Mouse (Mus musculus) C2C12 (cell line): ENCODE results near the gene Treml1. TPM values are rescaled to one million over a fixed set of nuclear protein-coding genes. Genes with fewer than 3 reads are reported as not detected.

ENCODE experiments used
- H3K27me3 ChIP-seq: one replicate; pipeline ENCODE4 v1.6.1; 2011; ENCODE audit not compliant: control insufficient read depth, insufficient read depth, insufficient read length
- H3K36me3 ChIP-seq: one replicate; pipeline ENCODE4 v1.6.1; 2011; ENCODE audit not compliant: control insufficient read depth, insufficient read depth
- H3K4me3 ChIP-seq: one replicate; pipeline ENCODE4 v1.5.1; 2011; ENCODE audit warnings: mild to moderate bottlenecking, control low read depth; ENCODE audit not compliant: poor library complexity, insufficient read depth, severe bottlenecking
- H3K79me2 ChIP-seq: one replicate; pipeline ENCODE4 v1.6.1; 2011; ENCODE audit not compliant: control insufficient read depth, insufficient read depth
- H3K79me3 ChIP-seq: one replicate; pipeline ENCODE4 v1.6.1; 2011; ENCODE audit warnings: low read depth, control low read depth
- H3ac ChIP-seq: one replicate; pipeline ENCODE3; 2011; ENCODE audit warnings: low read depth; ENCODE audit not compliant: control insufficient read depth, insufficient read length
- CEBPB ChIP-seq: IDR thresholded peaks from one replicate; pipeline ENCODE4 v1.6.1; 2011; ENCODE audit warnings: low read depth, mild to moderate bottlenecking, control low read depth, moderate library complexity
- CTCF ChIP-seq: IDR thresholded peaks from one replicate; pipeline ENCODE4 v1.5.1; 2011; ENCODE audit not compliant: control insufficient read depth, insufficient read depth, insufficient read length
- FOSL1 ChIP-seq: IDR thresholded peaks from one replicate; pipeline ENCODE4 v1.8.0; 2011; ENCODE audit warnings: mild to moderate bottlenecking, low read length; ENCODE audit not compliant: poor library complexity, insufficient read depth, severe bottlenecking
- MAX ChIP-seq: IDR thresholded peaks from one replicate; pipeline ENCODE4 v1.6.1; 2011; ENCODE audit warnings: mild to moderate bottlenecking, control low read depth
- MYOD1 ChIP-seq: IDR thresholded peaks from one replicate; pipeline ENCODE4 v1.6.1; 2011; ENCODE audit warnings: low read depth; ENCODE audit not compliant: control insufficient read depth, insufficient read length
- MYOG ChIP-seq: IDR thresholded peaks from one replicate; pipeline ENCODE4 v1.6.1; 2011; ENCODE audit not compliant: control insufficient read depth, insufficient read length; ENCODE audit errors: extremely low read depth
- USF1 ChIP-seq: IDR thresholded peaks from one replicate; pipeline ENCODE4 v1.6.1; 2011; ENCODE audit warnings: low read depth, mild to moderate bottlenecking, control low read depth, moderate library complexity
- polyA plus RNA-seq: library from polyadenylated mRNA; unstranded; fragments of >200 nt; fragmentation: generic; extraction: Trizol; gene quantifications from one replicate; pipeline ENCODE4 v1.2.1, GENCODE M21; 2012; ENCODE audit warnings: missing spikeins

Gene Treml1
- polyA plus RNA-seq, 1 experiment, result not detected

GRCm38 (mm10) chr17:48324258-48324657 is 35.5 kb upstream of the Treml1 start:
- no peaks in the 10 kb centered on the region for H3K27me3 ChIP-seq
- TF ChIP-seq MAX (no peak), MYOG (no peak), FOSL1 (no peak), MYOD1 (no peak)
- H3ac ChIP-seq, result no peak overlapping the region
- H3K79me2 ChIP-seq, result no peaks in the 10 kb centered on the region
- H3K36me3 ChIP-seq, result no peaks in the 10 kb centered on the region
- H3K4me3 ChIP-seq, result no peak overlapping the region
- H3K79me3 ChIP-seq, result no peaks in the 10 kb centered on the region

- no peaks in the 10 kb centered on the region for H3K79me2 ChIP-seq
- no peaks in the 10 kb centered on the region for H3K79me3 ChIP-seq
- H3K4me3 ChIP-seq, result no peak overlapping the region
- no peaks in the 10 kb centered on the region for H3K36me3 ChIP-seq
- TF ChIP-seq CEBPB (no peak), USF1 (no peak), FOSL1 (no peak), MYOG (no peak), MAX (no peak), MYOD1 (no peak), CTCF (no peak)
- H3ac ChIP-seq, result no peak overlapping the region
- H3K27me3 ChIP-seq, result no peaks in the 10 kb centered on the region
Observed at GRCm38 (mm10) chr17:48325093-48325492, 34.6 kb upstream of the Treml1 start.

GRCm38 (mm10) chr17:48325638-48326037 is 34.1 kb upstream of the Treml1 start:
- no peaks in the 10 kb centered on the region for H3K79me2 ChIP-seq
- no peaks in the 10 kb centered on the region for H3K27me3 ChIP-seq
- H3K79me3 ChIP-seq, result no peaks in the 10 kb centered on the region
- H3K36me3 ChIP-seq, result no peaks in the 10 kb centered on the region
- H3ac ChIP-seq, result no peak overlapping the region
- TF ChIP-seq CEBPB (no peak), MAX (no peak)
- no peak overlapping the region for H3K4me3 ChIP-seq

- no peaks in the 10 kb centered on the region for H3K79me2 ChIP-seq
- no peaks in the 10 kb centered on the region for H3K36me3 ChIP-seq
- H3K79me3 ChIP-seq, result no peaks in the 10 kb centered on the region
- H3K4me3 ChIP-seq, result no peak overlapping the region
- TF ChIP-seq FOSL1, result no peak
- no peak for TF ChIP-seq CEBPB
- TF ChIP-seq CTCF, result no peak
- TF ChIP-seq MAX, result no peak
- no peak for TF ChIP-seq USF1
- no peak for TF ChIP-seq MYOG
- no peak for TF ChIP-seq MYOD1
- no peak overlapping the region for H3ac ChIP-seq
- no peaks in the 10 kb centered on the region for H3K27me3 ChIP-seq
Observed at GRCm38 (mm10) chr17:48326656-48327055, 33.1 kb upstream of the Treml1 start.

- Histone ChIP-seq H3K4me3 (no peak overlapping the region), H3K79me3 (no peaks in the 10 kb centered on the region), H3K36me3 (no peaks in the 10 kb centered on the region), H3K79me2 (no peaks in the 10 kb centered on the region), H3K27me3 (no peaks in the 10 kb centered on the region), H3ac (no peak overlapping the region)
- TF ChIP-seq FOSL1 (no peak), USF1 (no peak), MAX (no peak), CEBPB (no peak), CTCF (no peak), MYOG (no peak), MYOD1 (no peak)
Observed at GRCm38 (mm10) chr17:48332524-48332923, 27.2 kb upstream of the Treml1 start.

- no peaks in the 10 kb centered on the region for H3K27me3 ChIP-seq
- H3K4me3 ChIP-seq, result no peak overlapping the region
- TF ChIP-seq CEBPB (no peak), USF1 (no peak), FOSL1 (no peak), MYOD1 (no peak)
- H3ac ChIP-seq, result no peak overlapping the region
- no peaks in the 10 kb centered on the region for H3K36me3 ChIP-seq
- H3K79me3 ChIP-seq, result no peaks in the 10 kb centered on the region
- H3K79me2 ChIP-seq, result no peaks in the 10 kb centered on the region
Observed at GRCm38 (mm10) chr17:48334186-48334585, 25.5 kb upstream of the Treml1 start.
